Mouse (Mus musculus) heart, postnatal 0 days (tissue): ENCODE data around the gene Synpr. TPM values are rescaled to one million over a fixed set of nuclear protein-coding genes. Genes with fewer than 3 reads are reported as not detected.

ENCODE experiments used
- ATAC-seq: fragments of 200-750 bp; cut with Nextera tagmentation; 2 replicates; pipeline ENCODE4 v1.8.0; 2017; ENCODE audit warnings: low read depth, moderate number of reproducible peaks, moderate library complexity; ENCODE audit not compliant: insufficient read depth
- DNase-seq: peaks from one replicate; pipeline ENCODE4 v3.0.0-alpha.2; 2016; ENCODE audit warnings: low spot score
- H3K27ac ChIP-seq: fragments of 300-500 bp; sonication (generic); 2 replicates; pipeline ENCODE4 v1.5.1; 2014; ENCODE audit warnings: low read depth, mild to moderate bottlenecking
- H3K27me3 ChIP-seq: fragments of 300-500 bp; sonication (generic); 2 replicates; pipeline ENCODE4 v1.6.1; 2014; ENCODE audit warnings: low read length, mixed read lengths; ENCODE audit not compliant: control insufficient read depth, insufficient read depth
- H3K36me3 ChIP-seq: fragments of 300-500 bp; sonication (generic); replicated peaks from 2 replicates; pipeline ENCODE4 v1.6.1; 2014; ENCODE audit warnings: low read length, mixed read lengths; ENCODE audit not compliant: control insufficient read depth, insufficient read depth
- H3K4me1 ChIP-seq: fragments of 300-500 bp; sonication (generic); 2 replicates; pipeline ENCODE4 v1.6.1; 2014; ENCODE audit warnings: antibody characterized with exemption; ENCODE audit not compliant: control insufficient read depth, insufficient read depth
- H3K4me2 ChIP-seq: fragments of 300-500 bp; sonication (generic); 2 replicates; pipeline ENCODE4 v1.6.1; 2014; ENCODE audit warnings: low read depth, mild to moderate bottlenecking, low read length, moderate library complexity
- H3K4me3 ChIP-seq: fragments of 300-500 bp; sonication (generic); 2 replicates; pipeline ENCODE4 v1.5.1; 2014; ENCODE audit warnings: low read depth, low read length
- H3K9ac ChIP-seq: fragments of 300-500 bp; sonication (generic); replicated peaks from 2 replicates; pipeline ENCODE4 v1.6.1; 2014; ENCODE audit warnings: low read depth, low read length, mixed read lengths
- H3K9me3 ChIP-seq: fragments of 300-500 bp; sonication (generic); replicated peaks from 2 replicates; pipeline ENCODE4 v1.6.1; 2016; ENCODE audit warnings: low read length; ENCODE audit not compliant: control insufficient read depth
- CTCF ChIP-seq: IDR thresholded peaks from 2 replicates; pipeline ENCODE4 v1.5.1; 2016; ENCODE audit warnings: antibody characterized with exemption, control low read depth, low read depth
- EP300 ChIP-seq: IDR thresholded peaks from 2 replicates; pipeline ENCODE4 v1.6.1; 2016; ENCODE audit warnings: antibody characterized with exemption, low read depth
- WGBS: fragments of 180-500 bp; shearing (Covaris S2); extraction: QIAGEN DNeasy Blood & Tissue Kit; methylation state at CpG from one replicate; pipeline ENCODE4 v1.1.7; 2014; 5-methylcytosine and 5-hydroxymethylcytosine counted together
- polyA plus RNA-seq: library from polyadenylated mRNA; unstranded; fragments of >200 nt; fragmentation: Nextera tagmentation; extraction: Ambion mirVana; gene quantifications from 2 replicates; pipeline ENCODE4 v1.2.1, GENCODE M21; 2015
- total RNA-seq: library from RNA; depleted of rRNA; stranded (reverse); fragments of >200 nt; gene quantifications from 2 replicates; pipeline ENCODE4 v1.2.3, GENCODE M21; 2014; ENCODE audit warnings: low replicate concordance

The Synpr gene
- total and polyA plus RNA-seq, 2 experiments from 2014 or later, result 0.04 to 0.15 TPM

DNA sequence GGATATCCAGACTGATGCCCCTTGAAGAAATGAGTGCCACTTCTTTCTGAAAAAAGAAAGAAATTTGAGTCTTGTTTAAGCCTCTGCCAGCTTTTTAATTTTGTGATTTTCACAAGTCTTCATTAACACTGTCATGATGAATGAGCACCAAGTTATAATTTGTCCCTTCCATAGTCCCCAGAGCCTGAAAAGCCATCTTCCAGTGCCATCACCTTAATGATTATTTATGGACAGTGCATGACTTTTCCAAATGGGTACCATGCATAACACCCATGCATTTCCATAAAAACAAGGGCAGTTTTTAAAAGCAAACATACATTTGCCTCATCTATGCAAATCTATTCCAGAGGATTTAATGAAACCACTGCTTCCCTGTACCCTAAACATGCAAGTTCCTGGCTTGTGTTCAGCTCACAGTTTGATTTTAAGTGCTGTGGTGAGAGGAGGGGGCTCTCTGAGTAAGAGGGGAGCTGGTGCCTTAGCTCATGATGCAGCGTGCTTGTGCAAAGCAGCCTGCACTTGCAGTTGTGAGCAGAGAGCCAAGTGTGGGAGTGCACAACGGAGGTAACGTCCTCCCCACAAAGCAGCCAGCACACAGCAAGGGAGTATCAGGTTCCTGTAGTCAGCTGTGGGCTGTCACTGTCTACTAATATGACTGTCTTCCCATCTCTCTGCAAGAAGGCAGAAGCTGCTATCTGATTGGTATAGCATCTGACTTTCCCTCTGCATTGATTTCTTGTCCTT lies 169.1 kb downstream of the Synpr start:
- TF ChIP-seq CTCF, result no peak
- TF ChIP-seq EP300, result no peak
- WGBS, result 36% methylated on average over 3 of the region's 3 CpGs
- no peaks in the 10 kb centered on the region for H3K36me3 ChIP-seq
- DNase-seq (no peak), ATAC-seq (no peak)
- H3K27me3 ChIP-seq, result no peaks in the 10 kb centered on the region
- no peak overlapping the region for H3K4me3 ChIP-seq
- H3K9me3 ChIP-seq, result no peaks in the 10 kb centered on the region
- no peaks in the 10 kb centered on the region for H3K4me1 ChIP-seq
- H3K27ac ChIP-seq, result no peak overlapping the region
- no peak overlapping the region for H3K9ac ChIP-seq
- no peak overlapping the region for H3K4me2 ChIP-seq

GRCm38 (mm10) chr14:13454991-13455390 lies 170.4 kb downstream of the Synpr start:
- no peak for ATAC-seq
- H3K27ac ChIP-seq, result no peak overlapping the region

GRCm38 (mm10) chr14:13459333-13459732 lies 174.8 kb downstream of the Synpr start:
- Histone ChIP-seq H3K4me1 (no peaks in the 10 kb centered on the region), H3K27ac (no peak overlapping the region), H3K4me3 (no peak overlapping the region), H3K4me2 (no peak overlapping the region), H3K36me3 (no peaks in the 10 kb centered on the region), H3K27me3 (no peaks in the 10 kb centered on the region), H3K9ac (no peak overlapping the region), H3K9me3 (no peaks in the 10 kb centered on the region)
- DNase-seq (no peak), ATAC-seq (no peak)
- WGBS, result 5% methylated on average over 1 of the region's 1 CpGs
- TF ChIP-seq EP300 (no peak), CTCF (peak; percentile 19; the same call in 1 of the 2 replicates)

More at GRCm38 (mm10) chr14:13454991-13455390, 170.4 kb downstream of the Synpr start:
- DNase-seq, result no peak
- Histone ChIP-seq H3K36me3 (no peaks in the 10 kb centered on the region), H3K9ac (no peak overlapping the region), H3K27me3 (no peaks in the 10 kb centered on the region), H3K4me1 (no peaks in the 10 kb centered on the region), H3K9me3 (no peaks in the 10 kb centered on the region), H3K4me2 (no peak overlapping the region), H3K4me3 (no peak overlapping the region)
- no peak for TF ChIP-seq CTCF
- no peak for TF ChIP-seq EP300

DNA sequence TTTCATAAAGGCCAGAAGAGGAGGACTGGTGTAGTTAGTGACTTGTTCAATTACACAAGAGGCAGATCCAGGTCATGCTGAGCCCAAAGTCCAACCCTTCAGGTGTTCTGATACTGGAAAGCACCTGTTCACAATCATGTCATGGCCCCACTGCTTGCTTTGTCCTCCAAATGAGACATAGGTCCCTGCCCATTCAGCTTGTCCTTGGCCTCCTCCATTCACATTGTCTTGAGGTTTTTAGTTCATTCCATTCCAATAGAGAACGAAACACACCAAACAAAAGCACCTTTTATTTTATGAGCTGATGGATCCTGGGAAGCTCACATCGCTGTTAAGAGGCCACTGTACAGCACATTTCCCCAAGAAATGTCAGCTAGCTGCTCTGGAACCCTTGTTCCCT lies 184.6 kb downstream of the Synpr start:
- TF ChIP-seq CTCF (no peak), EP300 (no peak)
- 70% methylated on average over 2 of the region's 2 CpGs for WGBS
- H3K36me3 ChIP-seq, result no peaks in the 10 kb centered on the region
- no peak overlapping the region for H3K4me2 ChIP-seq
- no peaks in the 10 kb centered on the region for H3K9me3 ChIP-seq
- DNase-seq, result no peak
- H3K27me3 ChIP-seq, result no peaks in the 10 kb centered on the region
- H3K27ac ChIP-seq, result no peak overlapping the region
- H3K4me1 ChIP-seq, result no peaks in the 10 kb centered on the region
- H3K4me3 ChIP-seq, result no peak overlapping the region
- H3K9ac ChIP-seq, result no peak overlapping the region
- no peak for ATAC-seq

GRCm38 (mm10) chr14:13477821-13478220 lies 193.2 kb downstream of the Synpr start:
- Histone ChIP-seq H3K27me3 (no peaks in the 10 kb centered on the region), H3K36me3 (no peaks in the 10 kb centered on the region)

GRCm38 (mm10) chr14:13505355-13505754 lies 220.8 kb downstream of the Synpr start:
- 43% methylated on average over 5 of the region's 5 CpGs for WGBS
- no peaks in the 10 kb centered on the region for H3K36me3 ChIP-seq
- H3K9ac ChIP-seq, result no peak overlapping the region
- ATAC-seq (no peak), DNase-seq (no peak)
- H3K27me3 ChIP-seq, result no peaks in the 10 kb centered on the region
- no peaks in the 10 kb centered on the region for H3K4me1 ChIP-seq
- no peak overlapping the region for H3K27ac ChIP-seq
- TF ChIP-seq EP300 (no peak), CTCF (no peak)
- no peaks in the 10 kb centered on the region for H3K9me3 ChIP-seq
- H3K4me3 ChIP-seq, result no peak overlapping the region
- no peak overlapping the region for H3K4me2 ChIP-seq

More at GRCm38 (mm10) chr14:13477821-13478220, 193.2 kb downstream of the Synpr start:
- no peaks in the 10 kb centered on the region for H3K4me1 ChIP-seq
- no peak overlapping the region for H3K4me2 ChIP-seq
- no peak overlapping the region for H3K4me3 ChIP-seq
- H3K9ac ChIP-seq, result no peak overlapping the region
- TF ChIP-seq EP300, result no peak
- no peak for TF ChIP-seq CTCF
- 69% methylated on average over 1 of the region's 1 CpGs for WGBS
- no peak overlapping the region for H3K27ac ChIP-seq
- ATAC-seq (no peak), DNase-seq (no peak)
- no peaks in the 10 kb centered on the region for H3K9me3 ChIP-seq
